Mouse (Mus musculus): ENCODE data around the gene Gm20388.

DNA sequence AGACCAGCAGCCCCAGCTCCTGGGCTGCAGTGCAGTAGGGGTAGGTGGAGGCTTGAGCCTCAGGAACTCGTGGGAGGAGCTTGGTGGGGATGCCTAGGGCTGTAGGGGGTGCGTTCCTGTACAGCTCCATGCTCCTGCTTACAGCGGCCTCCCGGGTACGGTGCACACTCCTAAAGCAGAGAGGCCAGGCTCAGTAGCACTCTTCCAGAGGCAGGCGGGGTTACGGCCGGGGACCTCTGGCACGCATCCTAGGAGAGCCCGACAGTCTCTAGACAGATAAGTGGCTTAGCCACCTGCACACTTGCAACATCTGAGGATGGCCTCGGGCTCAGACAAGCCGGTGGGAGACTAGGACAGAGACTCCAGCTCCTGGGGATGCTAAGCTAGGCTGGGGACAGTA is 3334.9 kb downstream of the Gm20388 start:
- TF ChIP-seq POLR2A (IDR thresholded peaks at IDR 0.05; ENCODE audit: borderline replicate concordance, insufficient read depth, low read length) = no peak
- no peak for TF ChIP-seq CTCF (IDR thresholded peaks at IDR 0.05; ENCODE audit: borderline replicate concordance, insufficient read depth, low read depth, low read length)
